Mouse (Mus musculus) adrenal gland, adult 8-10 months (tissue): ENCODE measurements around the gene Tmem82. TPM values are rescaled to one million over a fixed set of nuclear protein-coding genes. Genes with fewer than 3 reads are reported as not detected.
A peak's percentile ranks its signal among the peaks of the same experiment; 100 is the strongest.

Source experiments
- DNase-seq: peaks from one replicate; pipeline ENCODE4 v3.0.0; 2022
- total RNA-seq, 4 experiments: library from RNA; stranded (reverse); gene quantifications; 2 replicates each; pipeline ENCODE4 v1.2.4; 2022

The Tmem82 gene
- total RNA-seq, 4 experiments from 2014 or later = 1.1 to 2.7 (median 2.1) TPM

DNA sequence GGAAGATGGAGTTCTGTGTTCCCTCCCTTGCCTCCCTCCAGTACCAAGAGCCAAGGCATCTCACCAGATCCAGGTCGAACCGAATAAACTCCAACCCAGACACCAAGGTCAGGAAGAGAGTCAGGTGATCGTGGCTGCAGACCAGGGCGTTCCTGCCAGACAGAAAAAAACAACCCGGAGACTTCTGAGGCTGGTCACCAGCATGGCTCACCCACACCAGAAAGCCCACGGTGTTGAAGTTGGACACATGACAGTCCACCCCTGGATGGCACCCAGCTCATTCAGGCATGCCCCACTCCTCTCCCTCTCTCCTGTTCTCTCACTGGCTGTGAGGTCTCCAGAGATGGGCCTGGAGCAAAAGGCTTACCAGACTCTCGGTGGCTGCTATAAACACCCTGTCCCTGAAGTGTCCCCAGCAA lies 22.9 kb upstream of the Tmem82 start:
- no peak for DNase-seq

DNA sequence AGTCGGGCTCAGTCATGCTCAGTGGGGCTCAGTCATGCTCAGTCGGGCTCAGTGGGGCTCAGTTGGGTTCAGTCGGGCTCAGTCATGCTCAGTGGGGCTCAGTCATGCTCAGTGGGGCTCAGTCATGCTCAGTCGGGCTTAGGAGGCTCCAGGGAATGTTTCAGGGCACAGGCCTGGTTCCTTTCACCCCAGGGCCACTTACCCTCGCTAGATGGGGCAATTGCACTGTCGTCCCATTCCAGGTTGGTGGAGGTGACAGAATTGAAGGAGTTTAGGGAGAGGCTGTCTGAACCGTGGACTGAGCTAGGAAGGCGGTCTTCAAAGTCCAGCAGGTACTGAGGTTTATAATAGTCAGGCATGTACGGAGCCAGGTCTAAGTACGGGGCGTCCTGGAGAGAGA lies 21.0 kb upstream of the Tmem82 start:
- no peak for DNase-seq

DNA sequence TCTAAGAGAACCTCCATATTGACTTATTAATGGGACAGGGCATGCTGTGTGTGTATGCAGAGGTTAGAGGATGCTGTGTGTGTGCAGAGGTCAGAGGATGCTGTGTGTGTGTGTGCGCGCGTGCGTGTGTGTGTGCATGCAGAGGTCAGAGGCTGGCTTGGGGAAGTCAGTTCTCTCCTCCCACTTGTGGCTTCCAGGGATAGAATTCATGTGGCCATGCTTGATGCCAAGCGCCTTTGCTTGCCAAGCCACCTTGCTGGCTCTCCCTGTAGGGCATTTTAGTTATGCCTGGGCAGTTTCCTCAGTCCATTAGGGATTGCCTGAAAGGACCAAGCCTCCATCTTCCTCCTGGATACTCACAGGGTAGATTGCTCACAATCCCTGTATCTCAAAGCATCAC lies 18.3 kb upstream of the Tmem82 start:
- no peak for DNase-seq

DNA sequence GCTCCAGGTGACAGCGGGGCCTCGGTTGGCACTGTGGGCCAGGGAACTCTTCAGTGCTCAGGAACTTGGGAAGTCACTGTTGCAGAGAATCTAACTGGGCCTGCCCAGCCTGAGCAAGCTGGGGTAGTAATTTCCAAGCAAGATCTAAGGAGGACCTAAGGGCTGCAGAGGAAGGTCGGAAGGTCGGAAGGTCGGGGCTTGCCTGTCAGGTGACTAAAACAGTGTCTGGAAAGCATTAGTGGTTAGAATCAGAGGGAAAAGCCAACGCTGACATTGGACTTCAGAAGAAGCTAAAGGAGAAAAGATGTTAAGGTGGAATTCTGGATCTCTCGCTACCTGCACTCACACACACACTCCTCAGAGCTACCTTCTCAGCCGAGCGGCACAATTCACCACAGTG lies 17.6 kb upstream of the Tmem82 start:
- no peak for DNase-seq

DNA sequence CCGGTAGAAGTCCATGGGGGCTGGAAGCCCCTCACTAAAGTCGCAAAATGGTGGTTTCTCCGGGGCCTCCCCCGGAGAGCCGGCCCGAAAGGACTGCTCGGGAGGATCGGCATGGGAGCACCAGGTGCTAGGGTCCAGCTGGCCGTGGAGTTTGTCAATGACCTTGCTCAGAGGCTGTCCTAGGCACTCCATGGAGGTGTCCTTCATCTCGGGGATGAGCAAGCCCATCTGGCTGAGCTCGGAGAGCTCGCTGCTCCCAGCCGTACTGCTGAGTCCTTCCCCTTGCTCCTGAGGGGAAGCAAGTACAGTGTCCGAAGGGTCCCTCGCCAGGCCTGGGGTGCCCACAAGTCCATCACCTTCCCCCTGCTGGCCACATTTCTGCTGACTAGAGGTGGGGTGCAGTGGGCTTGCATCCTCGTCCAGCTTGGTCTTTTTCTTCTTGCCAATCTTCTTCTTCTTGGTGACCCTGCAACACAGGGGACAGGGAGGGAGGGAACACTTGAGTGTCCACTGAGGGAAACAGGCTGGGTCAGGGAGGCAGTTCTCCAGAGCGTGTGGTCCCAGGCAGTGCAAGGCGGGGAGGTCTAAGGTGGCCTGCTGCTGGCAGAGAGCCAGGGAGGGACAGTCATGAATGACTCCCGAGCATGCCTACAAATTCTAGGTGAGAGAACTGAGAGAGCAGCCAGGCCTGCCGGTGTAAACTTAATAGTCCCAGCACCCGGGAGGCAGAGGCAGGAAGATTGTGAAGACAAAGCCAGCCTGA lies 13.9 kb upstream of the Tmem82 start:
- no peak for DNase-seq

DNA sequence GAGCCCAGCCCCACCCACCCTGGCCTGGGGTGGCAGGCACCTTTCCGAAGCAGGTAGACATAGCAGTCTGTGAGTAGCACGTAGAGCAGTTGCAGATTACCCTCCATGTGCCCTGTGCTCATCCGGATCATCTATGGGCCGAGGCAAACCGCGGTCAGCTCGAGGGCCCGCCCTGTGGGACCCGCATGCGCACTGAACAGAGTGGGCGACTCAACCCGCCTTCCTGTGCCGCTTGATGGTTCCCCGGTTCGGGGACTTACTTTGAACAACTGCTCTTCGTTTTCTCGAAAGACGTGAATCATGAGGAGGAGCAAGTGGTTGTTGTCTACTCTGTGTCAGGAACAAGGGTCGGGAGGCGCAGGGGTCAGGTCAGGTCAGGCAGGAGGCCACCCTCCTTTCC lies 12.8 kb upstream of the Tmem82 start:
- DNase-seq = no peak

DNA sequence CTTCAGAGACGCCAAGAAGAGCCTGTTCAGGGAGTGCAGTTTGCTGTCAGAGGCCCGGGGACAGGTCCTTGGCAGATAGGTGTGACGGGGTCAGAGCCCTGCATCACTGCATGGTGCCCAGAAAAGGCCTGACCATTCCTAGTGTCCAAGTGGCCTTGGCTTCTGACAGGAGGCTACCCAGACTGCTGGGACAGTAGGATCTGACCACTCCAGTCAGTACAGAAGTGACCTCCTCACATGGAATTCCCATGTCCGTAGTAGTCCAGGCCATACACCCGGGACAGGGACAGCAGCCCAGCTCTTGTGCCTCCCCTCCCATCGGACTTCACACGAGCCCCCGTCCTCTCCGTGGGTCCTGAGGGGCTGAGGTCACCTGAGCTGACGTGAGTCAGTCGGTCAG lies 11.6 kb upstream of the Tmem82 start:
- DNase-seq = no peak

DNA sequence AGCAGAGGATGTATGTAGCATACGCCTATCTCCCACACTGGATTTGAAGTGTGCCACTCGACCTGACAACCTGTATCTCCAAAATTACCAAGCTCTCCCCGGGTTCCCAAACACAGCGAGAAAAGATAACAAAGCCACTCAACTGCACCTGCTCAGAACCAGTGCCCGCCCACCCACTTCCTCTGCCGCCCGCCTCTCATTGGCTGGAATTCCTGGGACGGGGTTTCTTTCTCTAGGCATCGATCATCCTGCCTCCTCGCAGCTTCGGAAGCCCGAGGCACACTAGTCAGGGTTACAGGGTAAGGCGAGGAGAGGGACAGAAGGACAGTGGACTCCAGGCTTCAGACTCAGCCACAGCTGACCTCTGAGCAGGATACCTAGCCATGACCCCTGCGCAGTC lies 10.2 kb upstream of the Tmem82 start:
- DNase-seq = no peak

DNA sequence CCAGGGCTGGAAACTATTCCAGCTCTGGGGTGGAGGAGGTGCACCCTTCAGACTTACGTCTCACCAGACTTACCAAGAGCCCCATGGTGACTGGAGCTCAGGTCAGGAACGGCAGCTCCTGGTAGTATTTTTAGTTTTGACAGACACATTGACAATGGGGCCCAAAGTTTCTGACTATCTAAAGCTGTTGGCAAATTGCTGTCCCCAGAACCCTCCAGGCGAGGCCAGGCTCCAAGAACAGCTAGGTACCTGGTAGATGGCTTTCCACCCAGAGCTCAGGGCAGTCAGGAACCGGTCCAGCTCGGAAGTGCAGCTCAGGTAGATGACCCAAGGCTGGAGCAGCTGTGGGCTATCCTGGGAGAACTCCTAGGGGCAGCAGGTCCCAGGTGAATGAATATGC lies 9.1 kb upstream of the Tmem82 start:
- no peak for DNase-seq

DNA sequence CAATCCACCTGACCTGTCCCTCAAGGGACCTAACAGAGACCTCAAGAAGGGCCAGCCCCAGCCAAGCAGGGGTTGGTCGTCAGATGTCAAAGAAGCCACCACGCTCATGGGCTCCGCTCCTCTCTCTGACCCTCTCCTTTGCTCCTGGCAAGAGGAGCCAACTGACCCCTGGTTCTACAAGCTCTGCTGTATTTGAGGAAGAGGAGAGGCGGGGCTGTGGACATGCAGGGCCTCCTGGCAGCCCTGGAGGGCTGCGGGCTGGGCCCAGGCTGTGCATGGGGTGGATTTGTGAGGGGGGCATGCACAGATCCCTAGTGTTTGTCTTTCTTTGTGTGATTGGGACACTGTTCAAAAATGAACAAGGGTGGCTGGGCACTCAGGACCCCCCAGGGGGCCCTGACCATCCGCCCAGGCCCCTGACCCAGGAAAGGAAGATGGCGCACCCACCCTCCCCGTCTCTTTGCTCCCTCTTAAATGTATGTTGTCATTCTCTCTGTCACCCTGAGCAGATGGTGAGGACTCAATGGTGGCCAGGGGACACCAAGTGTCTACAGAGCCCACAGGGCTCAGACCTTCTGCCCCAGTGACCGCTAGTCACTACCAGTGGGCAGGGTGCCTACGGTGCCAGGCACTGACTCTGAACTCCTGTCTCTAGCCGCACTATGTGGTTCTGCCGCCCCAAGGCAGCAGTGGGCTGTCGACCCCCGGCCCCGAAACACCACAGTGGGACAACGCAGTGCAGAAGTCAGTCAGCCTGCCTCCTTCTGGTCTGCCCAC lies 7.5 kb upstream of the Tmem82 start:
- DNase-seq = no peak

DNA sequence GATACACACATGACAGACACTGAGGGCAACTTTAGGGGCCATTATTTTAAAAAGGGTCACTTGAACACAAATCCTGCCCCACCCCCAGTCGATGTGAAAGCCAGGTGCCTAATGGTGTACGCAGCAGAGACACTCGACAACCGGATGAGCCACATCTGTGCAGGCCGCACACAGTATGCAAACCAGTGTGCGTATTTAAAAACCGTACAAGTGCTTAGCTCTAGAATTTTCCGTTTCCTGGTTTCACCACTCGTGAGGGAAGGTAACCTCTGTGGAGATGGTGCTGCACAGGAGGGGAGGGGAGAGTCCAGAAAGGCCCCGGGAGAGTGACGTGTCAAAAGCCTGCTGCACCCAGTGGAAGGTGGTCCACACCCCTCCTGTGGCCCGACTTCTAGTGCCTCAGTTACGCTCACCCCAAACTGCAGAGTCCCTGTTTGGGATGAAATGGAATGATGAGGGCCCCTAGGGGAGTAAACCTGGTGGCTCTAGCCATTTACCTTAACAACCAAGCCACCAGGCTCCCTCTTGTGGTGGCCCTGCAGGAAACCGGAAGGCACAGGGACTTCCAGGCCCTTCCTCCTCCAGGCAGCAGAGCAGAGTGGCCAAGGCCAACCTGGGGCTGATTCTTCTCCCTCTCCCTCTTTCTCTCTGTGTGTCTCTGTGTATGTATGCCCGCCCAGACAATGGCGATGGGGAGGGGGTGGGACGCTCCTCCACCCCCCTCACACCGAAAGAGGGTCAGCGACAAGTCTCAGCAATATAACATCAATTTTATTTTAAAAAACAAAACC lies 6.7 kb upstream of the Tmem82 start:
- DNase-seq = no peak

DNA sequence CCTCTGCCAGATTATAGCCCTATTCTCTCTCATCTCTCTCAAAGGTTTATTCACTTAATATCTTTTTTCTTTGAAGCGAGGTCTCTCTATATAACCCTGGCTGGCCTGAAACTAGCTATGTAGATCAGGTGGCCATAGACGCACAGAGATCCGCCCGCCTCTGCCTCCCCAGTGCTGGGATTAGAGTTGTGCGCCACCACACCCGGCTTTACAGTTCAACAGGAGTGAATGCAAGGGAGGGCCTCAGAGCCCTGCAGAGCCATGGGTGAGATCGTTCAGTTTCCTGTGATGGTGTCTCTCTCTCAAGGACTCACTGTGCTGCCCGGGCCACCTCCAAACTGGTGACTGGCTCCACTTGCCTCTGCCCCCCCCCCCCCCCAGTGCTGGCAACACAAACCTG lies 5.7 kb upstream of the Tmem82 start:
- DNase-seq = no peak

DNA sequence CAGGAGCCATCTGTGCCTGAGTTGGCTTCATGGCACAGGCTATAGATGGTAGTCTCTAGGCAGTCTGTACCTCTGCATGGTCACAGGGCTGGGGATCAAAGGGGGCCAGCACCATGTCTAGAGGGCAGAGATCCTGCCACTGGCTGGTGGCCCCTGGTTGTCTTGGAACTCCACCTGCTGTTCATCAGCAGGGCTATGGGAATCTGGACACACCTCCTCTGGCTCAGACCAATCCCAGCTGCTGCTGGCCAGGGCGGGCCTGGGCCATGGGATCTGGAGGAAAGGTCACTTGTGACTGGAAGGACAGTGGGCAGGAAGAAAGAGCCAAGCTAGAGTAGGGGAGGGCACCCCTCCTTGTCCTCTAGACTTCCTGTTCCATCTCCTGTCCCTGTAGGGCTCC lies 5.2 kb upstream of the Tmem82 start, which contains the start of gene Slc25a34:
Slc25a34 (minus strand) TSS at position 156 of the 400 bp plus-strand sequence.
- DNase-seq = peak; percentile 86

DNA sequence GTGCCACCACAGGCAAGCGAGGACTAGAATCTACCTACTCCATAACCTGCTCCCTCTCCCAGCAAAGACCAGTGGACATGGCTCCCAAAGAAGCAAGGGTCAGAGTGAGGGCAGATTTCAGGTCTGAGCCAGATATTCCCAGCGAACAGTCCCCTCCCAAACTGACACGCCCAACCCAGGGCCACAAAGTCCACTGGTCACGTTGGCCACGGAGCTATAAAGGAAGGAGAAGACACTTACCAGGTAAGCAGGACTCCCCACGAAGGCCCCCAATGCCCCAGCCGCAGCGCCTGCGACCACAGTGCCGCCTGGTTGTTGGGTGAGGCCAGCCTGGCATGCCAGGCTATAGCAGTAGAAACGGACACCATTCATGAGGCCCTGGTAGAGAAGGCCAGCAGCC lies 4.6 kb upstream of the Tmem82 start:
- DNase-seq = no peak

DNA sequence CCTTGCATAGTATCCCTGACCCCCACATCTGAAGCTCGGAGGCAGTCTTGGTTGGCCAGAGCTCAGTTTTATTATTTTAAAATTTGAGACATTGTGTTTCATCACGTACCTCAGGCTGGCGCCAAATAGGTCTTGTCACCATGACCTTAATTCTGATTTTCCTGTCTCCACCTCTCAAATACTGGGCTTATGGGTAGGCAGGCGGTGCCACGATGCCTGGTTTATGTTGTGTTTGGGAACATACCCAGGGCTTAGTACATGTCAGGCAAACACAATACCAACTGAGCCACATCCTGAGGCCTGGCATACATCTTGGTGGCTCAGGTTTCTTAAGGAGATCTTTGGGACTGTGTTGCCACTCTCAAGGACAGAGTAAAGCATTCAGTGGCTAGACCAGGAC lies 4.1 kb upstream of the Tmem82 start:
- no peak for DNase-seq

DNA sequence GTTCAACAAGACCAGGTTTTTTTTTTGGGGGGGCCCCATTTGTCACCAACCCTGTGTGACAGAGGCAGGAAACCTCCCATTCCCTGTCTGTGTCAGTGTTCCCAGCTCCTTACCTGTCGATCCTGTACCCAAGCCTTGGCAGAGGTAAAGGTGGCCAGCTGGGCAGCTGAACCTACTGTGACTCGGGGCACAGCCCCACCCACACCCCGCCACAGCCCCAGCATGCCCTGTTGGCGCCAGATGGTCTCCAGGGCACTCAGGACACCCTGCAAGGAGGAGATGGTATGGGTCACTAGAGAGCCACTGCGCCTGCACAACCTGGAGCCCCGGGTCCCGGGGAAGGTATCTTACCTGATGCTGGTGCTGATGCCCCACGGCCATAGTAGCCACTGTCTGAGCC lies 3.7 kb upstream of the Tmem82 start:
- DNase-seq = no peak

DNA sequence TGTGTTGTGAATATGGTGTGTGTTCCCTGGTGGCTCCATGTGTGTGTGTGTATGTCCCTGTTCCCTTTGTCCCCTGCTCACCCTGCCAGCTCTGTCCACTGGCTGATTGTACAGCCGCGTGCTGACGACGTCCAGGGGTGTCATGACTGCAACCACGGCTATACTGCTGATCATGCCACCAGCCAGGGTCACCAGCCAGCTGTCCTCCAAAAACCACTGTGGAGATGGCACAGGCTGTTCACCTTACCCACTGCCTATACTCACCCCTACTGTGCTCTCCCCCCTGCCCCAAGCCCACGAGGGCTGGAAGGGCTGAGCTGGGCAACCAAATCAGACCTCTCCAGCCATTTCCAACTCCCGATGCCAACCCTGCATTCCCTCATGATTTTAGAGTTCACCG lies 2.9 kb upstream of the Tmem82 start:
- DNase-seq = no peak

DNA sequence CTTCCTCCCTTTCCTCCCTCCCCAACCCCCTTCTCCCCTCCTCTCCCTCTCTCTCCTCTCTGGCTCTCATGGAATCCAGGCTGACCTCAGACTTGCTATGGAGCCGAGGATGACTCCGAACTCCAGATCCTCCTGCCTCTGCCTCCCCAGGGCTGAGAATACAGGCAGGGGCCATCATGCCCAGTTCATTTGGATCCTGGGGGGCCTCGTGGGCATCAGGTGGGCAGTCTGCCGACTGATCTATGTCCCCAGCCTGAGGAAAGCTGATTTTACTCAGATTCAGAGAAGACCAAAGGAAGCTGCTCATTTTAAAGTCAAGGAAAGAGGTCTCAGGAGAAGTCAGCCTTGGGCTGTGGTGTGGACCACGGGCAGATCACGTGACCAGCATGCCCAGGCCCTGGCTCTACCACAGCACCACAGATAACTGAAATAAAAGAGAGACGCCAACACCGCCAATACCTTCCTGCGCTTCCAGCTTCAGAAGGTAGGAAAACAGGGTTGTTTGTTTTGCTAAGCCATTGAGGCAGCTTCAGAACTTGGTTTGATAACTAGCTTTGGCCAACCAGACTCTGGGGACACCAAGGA lies 958 bp upstream of the Tmem82 start:
- DNase-seq = no peak

DNA sequence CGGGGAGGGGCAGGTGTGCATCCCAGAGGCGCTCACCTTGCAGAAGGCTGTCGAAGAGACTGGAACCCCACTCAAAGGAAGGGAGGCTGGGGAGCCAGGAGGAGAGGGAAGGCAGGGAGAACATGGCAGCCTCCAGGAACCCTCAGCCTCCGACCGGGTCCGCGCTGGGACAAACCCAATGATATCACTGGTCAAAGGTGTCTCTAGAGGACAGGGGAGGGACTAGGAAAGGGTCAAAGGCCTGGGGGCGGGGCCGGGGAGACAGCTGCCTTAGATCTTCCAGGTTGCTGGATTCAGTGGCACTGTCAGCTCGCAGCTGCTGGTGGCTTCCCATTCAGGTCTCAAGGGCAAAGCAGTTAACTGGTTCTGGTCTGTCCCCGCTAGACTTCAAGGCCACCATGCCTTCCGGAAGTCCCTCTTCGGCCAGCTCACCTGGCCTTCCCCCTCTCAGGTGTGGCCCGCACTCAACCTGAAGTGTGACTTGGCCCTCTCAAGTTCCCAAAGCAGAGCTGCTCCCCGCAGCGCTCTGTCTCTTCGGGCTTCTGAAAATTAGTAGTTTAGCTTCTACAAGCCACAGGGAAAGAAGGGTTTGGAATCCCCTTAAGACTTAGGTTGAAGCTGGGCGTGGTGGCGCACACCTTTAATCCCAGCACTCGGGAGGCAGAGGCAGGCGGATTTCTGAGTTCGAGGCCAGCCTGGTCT lies 419 bp downstream of the Tmem82 start:
- DNase-seq = no peak

DNA sequence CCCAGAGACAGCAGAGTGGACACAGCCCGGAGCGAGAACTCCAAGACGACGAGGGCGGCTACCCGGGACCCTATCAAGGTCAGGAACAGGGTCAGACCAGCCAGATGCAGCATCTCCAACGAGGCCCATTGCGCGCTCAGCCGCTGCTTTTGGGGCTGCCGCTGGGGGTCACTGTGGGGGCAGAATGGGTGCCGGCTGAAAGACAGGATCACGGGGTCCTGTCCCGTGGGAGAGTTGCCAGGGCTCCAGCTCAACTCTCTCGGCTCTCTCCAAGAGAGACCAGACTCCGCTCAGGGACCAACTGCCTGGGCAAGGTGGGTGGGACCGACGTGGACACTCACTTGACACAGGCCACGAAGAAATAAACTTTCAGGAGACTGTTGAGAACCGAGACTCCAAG lies 1.1 kb downstream of the Tmem82 start:
- DNase-seq = peak; percentile 53

DNA sequence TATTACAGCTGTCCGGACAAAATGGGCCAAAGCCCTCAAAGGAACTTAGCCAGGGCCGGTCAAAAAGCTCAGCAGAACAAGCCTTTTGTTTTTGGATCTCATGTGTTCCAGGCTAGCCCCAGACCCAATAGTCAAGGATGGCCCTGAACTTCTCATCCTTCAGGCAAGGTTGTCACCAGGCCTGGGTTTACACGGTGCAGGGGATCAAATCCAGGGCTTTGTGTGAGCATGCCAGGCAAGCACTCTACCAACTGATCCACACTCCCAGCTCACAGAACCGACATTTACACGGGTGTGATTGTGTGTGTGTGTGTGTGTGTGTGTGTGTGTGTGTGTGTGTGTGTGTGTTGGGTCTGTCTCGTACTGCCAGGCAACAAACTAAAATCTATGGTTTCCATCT lies 1.6 kb downstream of the Tmem82 start:
- no peak for DNase-seq

DNA sequence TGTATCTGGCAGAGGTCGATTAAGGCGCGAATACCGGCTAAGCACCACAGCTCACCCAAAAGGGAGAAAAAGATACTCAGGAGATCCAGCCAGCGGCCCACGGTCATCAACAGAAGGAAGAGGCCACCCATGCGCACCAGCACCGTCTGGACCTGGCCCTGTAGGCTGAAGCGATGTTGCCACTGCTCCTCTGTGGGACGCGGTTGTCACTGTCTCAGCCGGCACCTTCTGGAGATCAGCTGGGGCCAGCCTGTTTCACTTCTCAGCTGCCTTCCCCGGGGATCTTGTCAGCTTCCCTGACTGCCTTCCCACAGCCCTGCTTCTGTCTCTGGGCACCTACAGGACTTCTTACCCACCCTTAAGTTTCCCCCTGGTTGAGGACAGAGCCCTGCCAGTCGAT lies 3.5 kb downstream of the Tmem82 start:
- no peak for DNase-seq
